Mouse (Mus musculus): Measurements from ENCODE around the gene Thpo.

Thpo gene

GRCm38 (mm10) chr16:20733731-20734730, at the start of gene Thpo:
Gene Thpo, minus strand, starts transcription at chr16:20734511.
- DNase-seq = no peak

- no peak for DNase-seq
Measured at GRCm38 (mm10) chr16:20783891-20784290, 49.6 kb upstream of the Thpo start.

GRCm38 (mm10) chr16:20781101-20781630, 46.9 kb upstream of the Thpo start:
- no peak for DNase-seq

GRCm38 (mm10) chr16:20779846-20780245, 45.5 kb upstream of the Thpo start:
- no peak for DNase-seq

- no peak for DNase-seq
Measured at GRCm38 (mm10) chr16:20775021-20775420, 40.7 kb upstream of the Thpo start.

GRCm38 (mm10) chr16:20765244-20765643, 30.9 kb upstream of the Thpo start:
- peak; percentile 21 for DNase-seq

- DNase-seq = no peak
Measured at GRCm38 (mm10) chr16:20761681-20762080, 27.4 kb upstream of the Thpo start.

GRCm38 (mm10) chr16:20757385-20757784, 23.1 kb upstream of the Thpo start:
- DNase-seq = no peak

GRCm38 (mm10) chr16:20756052-20756451, 21.7 kb upstream of the Thpo start:
- DNase-seq = no peak

- no peak for DNase-seq
Measured at GRCm38 (mm10) chr16:20750518-20750917, 16.2 kb upstream of the Thpo start.

- DNase-seq = peak; percentile 74
Measured at GRCm38 (mm10) chr16:20746641-20747040, 12.3 kb upstream of the Thpo start.

GRCm38 (mm10) chr16:20739845-20740244, 5.5 kb upstream of the Thpo start:
- DNase-seq = no peak

- DNase-seq = no peak
Measured at GRCm38 (mm10) chr16:20736823-20737222, 2.5 kb upstream of the Thpo start.

- DNase-seq = no peak
Measured at GRCm38 (mm10) chr16:20736168-20736567, 1.9 kb upstream of the Thpo start.

GRCm38 (mm10) chr16:20735651-20736050, 1.3 kb upstream of the Thpo start:
- no peak for DNase-seq

- peak; percentile 68 for DNase-seq
Measured at GRCm38 (mm10) chr16:20732925-20733730, 1.2 kb downstream of the Thpo start, which contains the start of gene Chrd. Gene Chrd, plus strand, starts transcription at chr16:20733127.

- DNase-seq = peak; percentile 55
Measured at GRCm38 (mm10) chr16:20732251-20732924, 1.9 kb downstream of the Thpo start.

- DNase-seq = no peak
Measured at GRCm38 (mm10) chr16:20731688-20732087, 2.6 kb downstream of the Thpo start.

GRCm38 (mm10) chr16:20730293-20730711, 4.0 kb downstream of the Thpo start:
- no peak for DNase-seq

- DNase-seq = no peak
Measured at GRCm38 (mm10) chr16:20726384-20726783, 7.9 kb downstream of the Thpo start.

- no peak for DNase-seq
Measured at GRCm38 (mm10) chr16:20725750-20726149, 8.6 kb downstream of the Thpo start.

GRCm38 (mm10) chr16:20725321-20725720, 9.0 kb downstream of the Thpo start:
- no peak for DNase-seq

GRCm38 (mm10) chr16:20724338-20724748, 10.0 kb downstream of the Thpo start:
- peak; percentile 56 for DNase-seq
